18 mouse cellular contexts compared by ENCODE assay signal in the genomic region with DNA sequence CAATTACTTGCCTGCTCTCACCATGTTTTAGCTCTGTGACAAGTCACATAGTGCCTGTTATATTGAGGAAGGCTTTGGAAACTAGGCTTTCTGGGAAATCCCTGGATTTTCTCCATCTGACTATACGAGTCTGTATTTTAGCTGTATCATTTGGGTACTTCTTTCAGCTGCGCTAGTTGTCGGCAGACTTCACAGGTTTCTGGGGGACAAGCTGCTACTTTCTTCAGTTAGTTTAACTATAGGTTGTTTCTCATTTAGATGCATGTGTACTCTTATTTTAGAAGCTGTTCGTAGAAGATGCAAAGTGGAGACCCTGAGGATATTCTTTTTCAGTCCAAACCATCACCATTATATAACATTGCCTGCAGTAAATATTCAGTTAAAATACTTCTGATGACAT.
"Had no signal": no experiment of that assay in that cellular context is flagged by ENCODE, and none has a peak within 500 bp of the region (broad histone marks: within the 10 kb centered on the region; RNA-seq: fewer than 3 reads in every experiment).

No protein-coding gene starts in this region.

- ATAC-seq: midbrain, embryonic 16.5 days had no signal

- H3K4me3 ChIP-seq: midbrain, embryonic 10.5 days; midbrain, embryonic 12.5 days; myocyte; neural tube, embryonic 13.5 days; neural tube, embryonic 15.5 days had no signal

- H3K4me1 ChIP-seq: midbrain, embryonic 10.5 days; midbrain, embryonic 12.5 days; neural tube, embryonic 13.5 days; neural tube, embryonic 15.5 days had no signal

- DNase-seq: lung, adult 18-20 months; lung, embryonic 14.5 days; lung, postnatal 10 days; lung, postnatal 4 days; midbrain, embryonic 14.5 days; retina, postnatal 1 day; right cerebral cortex, postnatal 25 days; right cerebral cortex, postnatal 4 days; spleen, adult 18-20 months; thymus, adult 2 months; thymus, postnatal 25 days; thymus, postnatal 4 days had no signal

- H3K27ac ChIP-seq: midbrain, embryonic 10.5 days; midbrain, embryonic 12.5 days; neural tube, embryonic 13.5 days; neural tube, embryonic 15.5 days had no signal
